Mouse (Mus musculus): ENCODE data around the gene Ctsf. TPM values are rescaled to one million over a fixed set of nuclear protein-coding genes. Genes with fewer than 3 reads are reported as not detected.

Ctsf gene
- polyA plus RNA-seq, 1 experiment from 2014 or later = 34.1 TPM

DNA sequence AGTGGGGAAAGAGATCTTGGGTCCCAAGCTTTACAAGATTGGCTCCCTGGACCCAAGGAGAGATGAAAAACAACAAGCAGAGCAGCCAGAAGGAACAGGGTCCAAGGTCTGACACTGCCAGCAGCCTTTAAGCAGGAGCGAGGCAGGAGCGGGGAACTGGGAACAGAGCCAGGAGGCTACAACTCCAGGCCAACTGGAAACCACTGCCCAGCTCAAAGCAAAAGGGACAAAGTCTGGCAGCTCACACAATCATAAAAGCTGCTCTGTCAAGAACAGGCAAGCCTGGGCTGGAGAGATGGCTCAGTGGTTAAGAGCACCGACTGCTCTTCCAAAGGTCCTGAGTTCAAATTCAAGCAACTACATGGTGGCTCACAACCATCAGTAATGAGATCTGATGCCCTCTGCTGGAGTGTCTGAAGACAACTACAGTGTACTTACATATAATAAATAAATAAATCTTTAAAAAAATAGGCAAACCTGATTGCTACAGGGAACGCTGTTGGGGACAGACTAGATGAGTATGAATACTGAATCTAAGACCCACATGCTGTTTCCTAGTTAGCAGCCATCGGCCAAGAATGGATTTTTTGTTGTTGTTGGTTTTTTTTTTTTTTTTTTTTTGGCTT, 34.1 kb upstream of the Ctsf start:
- H3K27me3 ChIP-seq (ENCODE audit: control insufficient read depth, insufficient read depth, low read length) = no peaks in the 10 kb centered on the region
- WGBS = 54% methylated on average over 5 of the region's 5 CpGs
- H3K4me3 ChIP-seq (replicated peaks; ENCODE audit: low read length) = no peak overlapping the region
- peaks cover 6% of the 10 kb centered on the region; the same call in 1 of the 2 replicates for H3K4me1 ChIP-seq (ENCODE audit: control insufficient read depth, insufficient read depth, low read length)
- peaks cover 4% of the 10 kb centered on the region for H3K36me3 ChIP-seq (ENCODE audit: control insufficient read depth, insufficient read depth, low read length)
- ATAC-seq (ENCODE audit: insufficient read depth, low FRiP score) = peak; percentile 85; the same call in 1 of the 2 replicates
- H3K9ac ChIP-seq (ENCODE audit: low read length) = no peak overlapping the region
- no peak overlapping the region for H3K27ac ChIP-seq (ENCODE audit: low read length)
- H3K9me3 ChIP-seq (replicated peaks; ENCODE audit: control insufficient read depth, low read length) = no peaks in the 10 kb centered on the region
- no peak overlapping the region for H3K4me2 ChIP-seq (ENCODE audit: low read depth, low read length)

DNA sequence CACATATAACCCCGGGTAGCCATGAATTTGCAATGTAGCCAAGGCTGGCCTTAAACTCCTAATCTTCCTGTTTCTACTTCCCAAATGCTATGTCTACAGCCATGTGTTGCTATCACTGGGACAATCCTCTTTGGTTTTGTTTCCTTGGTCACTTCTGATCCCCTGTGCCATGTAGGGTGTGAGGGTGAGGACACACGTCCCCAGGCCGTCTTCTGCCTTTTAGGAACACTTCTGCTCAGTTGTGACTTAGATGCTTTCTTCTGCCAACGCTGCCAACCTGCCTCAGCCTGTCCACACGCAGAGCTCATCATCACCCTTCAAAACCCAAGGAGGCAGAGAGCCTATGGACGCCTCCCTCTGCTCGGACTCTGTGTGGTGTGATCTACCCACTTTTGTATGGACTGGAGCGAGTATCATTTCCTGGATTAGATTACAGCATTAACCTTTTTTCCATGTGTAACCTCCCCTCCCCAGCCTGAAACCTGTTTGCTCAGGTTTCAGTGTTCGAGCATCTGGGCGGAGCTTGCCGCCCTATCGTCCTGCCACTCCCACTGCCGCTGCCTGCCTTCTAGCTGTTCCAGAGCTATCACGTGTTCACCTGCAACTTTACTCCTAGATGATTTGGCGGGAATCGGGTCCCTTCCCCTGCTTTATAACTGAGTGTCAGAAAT, 26.4 kb upstream of the Ctsf start:
- peak overlapping the region; percentile 22 for H3K27ac ChIP-seq (ENCODE audit: low read length)
- peaks cover 4% of the 10 kb centered on the region for H3K36me3 ChIP-seq (ENCODE audit: control insufficient read depth, insufficient read depth, low read length)
- H3K9me3 ChIP-seq (replicated peaks; ENCODE audit: control insufficient read depth, low read length) = no peaks in the 10 kb centered on the region
- H3K27me3 ChIP-seq (ENCODE audit: control insufficient read depth, insufficient read depth, low read length) = no peaks in the 10 kb centered on the region
- 46% methylated on average over 16 of the region's 16 CpGs for WGBS
- H3K4me1 ChIP-seq (ENCODE audit: control insufficient read depth, insufficient read depth, low read length) = 0 out of 2 replicates have a peak, but pooled peaks cover 3% of the 10 kb centered on the region
- no peak overlapping the region for H3K4me3 ChIP-seq (replicated peaks; ENCODE audit: low read length)
- ATAC-seq (ENCODE audit: insufficient read depth, low FRiP score) = peak; percentile 83
- H3K4me2 ChIP-seq (ENCODE audit: low read depth, low read length) = no peak overlapping the region
- no peak overlapping the region for H3K9ac ChIP-seq (ENCODE audit: low read length)

DNA sequence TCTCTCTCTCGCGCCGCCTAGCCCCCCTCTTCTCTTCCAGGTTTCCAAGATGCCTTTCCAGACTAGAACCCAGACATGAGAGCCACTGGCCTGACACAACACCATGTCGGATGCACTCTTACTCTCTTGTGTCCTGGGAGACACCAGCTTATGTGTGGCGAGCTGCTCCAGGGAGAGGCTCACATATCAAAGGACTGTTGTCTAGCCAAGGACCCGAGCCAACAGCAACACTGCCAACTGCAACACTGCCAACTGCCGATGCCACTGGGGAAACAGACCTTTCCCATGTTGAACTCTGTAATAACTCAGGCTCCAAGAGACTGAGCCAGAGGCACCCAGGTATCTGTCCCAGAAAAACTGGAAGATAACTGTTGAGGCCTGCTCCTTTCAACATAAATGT, 25.8 kb upstream of the Ctsf start:
- ATAC-seq (ENCODE audit: insufficient read depth, low FRiP score) = no peak
- H3K27ac ChIP-seq (ENCODE audit: low read length) = peak overlapping the region; percentile 19; the same call in 1 of the 2 replicates
- H3K9me3 ChIP-seq (replicated peaks; ENCODE audit: control insufficient read depth, low read length) = no peaks in the 10 kb centered on the region
- H3K27me3 ChIP-seq (ENCODE audit: control insufficient read depth, insufficient read depth, low read length) = no peaks in the 10 kb centered on the region
- 59% methylated on average over 7 of the region's 7 CpGs for WGBS
- 0 out of 2 replicates have a peak, but pooled peaks cover 3% of the 10 kb centered on the region for H3K4me1 ChIP-seq (ENCODE audit: control insufficient read depth, insufficient read depth, low read length)
- H3K4me3 ChIP-seq (replicated peaks; ENCODE audit: low read length) = no peak overlapping the region
- peaks cover 4% of the 10 kb centered on the region for H3K36me3 ChIP-seq (ENCODE audit: control insufficient read depth, insufficient read depth, low read length)
- no peak overlapping the region for H3K9ac ChIP-seq (ENCODE audit: low read length)
- H3K4me2 ChIP-seq (ENCODE audit: low read depth, low read length) = no peak overlapping the region

DNA sequence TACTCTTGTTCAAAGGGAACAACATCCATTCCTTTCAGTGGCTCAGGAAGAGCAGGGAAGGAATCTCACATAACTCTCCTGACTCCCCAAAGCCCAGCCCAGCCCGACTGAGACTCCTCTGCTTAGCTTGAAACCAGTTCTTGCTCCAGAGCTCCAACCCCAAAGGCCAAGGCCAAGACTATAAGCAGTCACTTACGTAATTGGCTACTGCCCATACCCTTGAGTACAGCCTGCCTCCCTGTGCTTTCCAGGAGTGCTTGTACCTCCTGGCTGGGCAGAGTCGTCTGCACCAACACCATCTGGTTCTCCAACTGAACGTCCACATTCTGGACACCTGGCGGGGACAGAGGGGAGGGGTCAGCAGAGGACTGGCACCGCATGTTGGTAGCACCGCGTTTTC, 21.0 kb upstream of the Ctsf start:
- no peak overlapping the region for H3K4me3 ChIP-seq (replicated peaks; ENCODE audit: low read length)
- no peak overlapping the region for H3K4me2 ChIP-seq (ENCODE audit: low read depth, low read length)
- H3K9ac ChIP-seq (ENCODE audit: low read length) = no peak overlapping the region
- H3K27ac ChIP-seq (ENCODE audit: low read length) = no peak overlapping the region
- peaks cover 9% of the 10 kb centered on the region for H3K4me1 ChIP-seq (ENCODE audit: control insufficient read depth, insufficient read depth, low read length)
- H3K27me3 ChIP-seq (ENCODE audit: control insufficient read depth, insufficient read depth, low read length) = no peaks in the 10 kb centered on the region
- H3K36me3 ChIP-seq (ENCODE audit: control insufficient read depth, insufficient read depth, low read length) = no peaks in the 10 kb centered on the region
- WGBS = 85% methylated on average over 8 of the region's 8 CpGs
- no peaks in the 10 kb centered on the region for H3K9me3 ChIP-seq (replicated peaks; ENCODE audit: control insufficient read depth, low read length)
- ATAC-seq (ENCODE audit: insufficient read depth, low FRiP score) = no peak

DNA sequence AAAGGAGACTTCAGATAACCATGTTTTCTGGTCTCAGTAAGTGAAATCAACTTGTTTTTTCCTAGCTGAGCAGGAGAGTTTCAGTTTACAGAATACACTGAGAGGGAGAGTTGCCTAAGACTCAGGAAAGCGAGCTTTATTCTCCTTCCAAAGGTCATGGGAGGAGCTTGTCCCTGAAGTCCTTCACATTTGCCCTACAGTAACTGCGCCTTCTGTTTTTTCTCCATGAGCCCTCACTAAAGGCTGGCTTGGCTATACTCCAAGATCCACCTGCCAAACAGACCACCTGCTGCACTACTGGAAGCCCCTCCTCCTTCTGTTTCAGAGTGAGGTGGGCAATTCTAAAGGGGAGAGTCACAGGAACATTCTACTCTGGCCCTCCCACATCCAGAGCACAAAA, 18.8 kb upstream of the Ctsf start:
- H3K9me3 ChIP-seq (replicated peaks; ENCODE audit: control insufficient read depth, low read length) = no peaks in the 10 kb centered on the region
- WGBS = 66% methylated on average over 2 of the region's 2 CpGs
- peaks cover 12% of the 10 kb centered on the region for H3K27me3 ChIP-seq (ENCODE audit: control insufficient read depth, insufficient read depth, low read length)
- no peak overlapping the region for H3K27ac ChIP-seq (ENCODE audit: low read length)
- no peak overlapping the region for H3K4me2 ChIP-seq (ENCODE audit: low read depth, low read length)
- no peak for ATAC-seq (ENCODE audit: insufficient read depth, low FRiP score)
- H3K9ac ChIP-seq (ENCODE audit: low read length) = no peak overlapping the region
- H3K4me3 ChIP-seq (replicated peaks; ENCODE audit: low read length) = no peak overlapping the region
- H3K36me3 ChIP-seq (ENCODE audit: control insufficient read depth, insufficient read depth, low read length) = no peaks in the 10 kb centered on the region
- peaks cover 12% of the 10 kb centered on the region for H3K4me1 ChIP-seq (ENCODE audit: control insufficient read depth, insufficient read depth, low read length)

DNA sequence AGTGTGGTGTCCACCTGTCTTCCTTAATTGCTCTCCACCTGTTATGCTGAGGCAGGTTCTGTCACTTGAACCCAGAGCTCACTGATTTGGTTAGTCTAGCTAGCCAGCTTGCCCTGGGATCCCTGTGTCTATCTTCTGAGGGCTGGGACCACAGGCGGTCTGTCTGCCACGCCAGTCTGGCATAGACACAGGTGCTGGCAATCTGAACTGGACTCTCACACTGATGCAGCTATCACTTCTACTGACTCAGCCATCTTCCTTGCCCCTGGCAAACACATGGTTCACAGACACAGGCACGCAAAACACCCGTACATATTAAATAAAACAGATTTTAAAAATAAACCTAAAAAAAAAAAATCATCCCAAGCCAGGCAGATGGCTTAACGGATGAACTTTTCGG, 17.9 kb upstream of the Ctsf start:
- WGBS = 91% methylated on average over 6 of the region's 6 CpGs
- H3K4me1 ChIP-seq (ENCODE audit: control insufficient read depth, insufficient read depth, low read length) = peaks cover 12% of the 10 kb centered on the region
- ATAC-seq (ENCODE audit: insufficient read depth, low FRiP score) = no peak
- no peaks in the 10 kb centered on the region for H3K9me3 ChIP-seq (replicated peaks; ENCODE audit: control insufficient read depth, low read length)
- no peak overlapping the region for H3K9ac ChIP-seq (ENCODE audit: low read length)
- no peak overlapping the region for H3K4me3 ChIP-seq (replicated peaks; ENCODE audit: low read length)
- no peak overlapping the region for H3K4me2 ChIP-seq (ENCODE audit: low read depth, low read length)
- H3K27ac ChIP-seq (ENCODE audit: low read length) = no peak overlapping the region
- no peaks in the 10 kb centered on the region for H3K36me3 ChIP-seq (ENCODE audit: control insufficient read depth, insufficient read depth, low read length)
- peaks cover 17% of the 10 kb centered on the region for H3K27me3 ChIP-seq (ENCODE audit: control insufficient read depth, insufficient read depth, low read length)

DNA sequence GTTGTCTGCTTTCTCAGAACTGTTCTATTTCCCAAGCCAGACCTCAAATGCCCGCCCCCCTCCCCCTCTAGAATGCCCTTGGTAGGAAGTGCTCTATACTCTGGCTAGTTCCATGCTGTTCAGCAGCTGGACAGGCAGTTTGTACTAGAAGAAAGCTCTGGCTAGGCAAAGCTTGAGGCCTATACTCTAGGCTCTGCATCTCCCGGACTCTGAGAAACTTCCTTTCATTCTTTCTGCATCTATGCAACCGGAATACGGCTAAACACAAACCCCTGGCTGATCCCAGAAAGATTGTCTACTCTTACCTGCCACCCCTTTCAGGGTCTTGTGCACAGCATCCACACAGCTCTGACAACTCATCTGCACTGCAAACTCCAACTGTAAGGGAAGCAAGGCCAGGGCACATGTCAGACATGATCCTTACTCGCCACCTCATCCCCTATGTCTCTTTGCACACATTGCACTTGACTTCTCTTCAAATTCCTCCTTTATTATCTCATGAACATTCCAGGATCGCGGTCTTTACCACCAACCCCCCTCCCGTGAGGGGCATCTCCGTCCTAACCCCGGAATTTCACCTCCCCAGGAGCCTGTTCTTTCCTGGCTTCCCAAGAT, 16.3 kb upstream of the Ctsf start:
- peaks cover 17% of the 10 kb centered on the region for H3K27me3 ChIP-seq (ENCODE audit: control insufficient read depth, insufficient read depth, low read length)
- WGBS = 26% methylated on average over 10 of the region's 10 CpGs
- peak overlapping the region; percentile 69 for H3K4me3 ChIP-seq (replicated peaks; ENCODE audit: low read length)

DNA sequence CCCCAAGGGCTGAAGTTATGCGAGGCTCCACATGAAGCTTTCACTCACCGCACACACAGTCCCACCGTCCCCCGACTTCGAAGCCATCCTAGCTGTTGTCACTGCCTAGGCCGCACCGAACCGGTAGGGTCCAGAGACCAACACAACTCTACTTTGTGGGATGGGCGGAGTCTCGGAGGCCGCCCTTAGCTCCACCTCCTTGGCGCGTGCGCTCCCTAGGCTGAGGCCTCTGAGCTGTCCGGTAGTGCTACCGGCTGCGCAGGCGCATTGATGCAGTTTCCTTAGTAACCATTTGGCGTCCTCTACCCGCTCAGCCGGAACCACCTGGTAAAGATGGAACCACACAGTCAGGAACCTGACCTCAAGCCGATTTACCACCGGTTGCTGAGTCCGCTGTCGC, 15.8 kb upstream of the Ctsf start, which contains the start of the genes Ccs and Ccdc87:
Ccs (minus strand) TSS at position 184 of the 400 bp plus-strand sequence.
Ccdc87 (plus strand) TSS at position 218 of the 400 bp plus-strand sequence.
- H3K4me2 ChIP-seq (ENCODE audit: low read depth, low read length) = peak within 1 kb of the TSS; percentile 95
- ATAC-seq (ENCODE audit: insufficient read depth, low FRiP score) = peak; percentile 98
- H3K9me3 ChIP-seq (replicated peaks; ENCODE audit: control insufficient read depth, low read length) = no peaks in the 10 kb centered on the region
- H3K36me3 ChIP-seq (ENCODE audit: control insufficient read depth, insufficient read depth, low read length) = no peaks in the 10 kb centered on the region
- WGBS = under 1% methylated on average over 25 of the region's 25 CpGs
- H3K4me1 ChIP-seq (ENCODE audit: control insufficient read depth, insufficient read depth, low read length) = peaks cover 12% of the 10 kb centered on the region
- H3K27ac ChIP-seq (ENCODE audit: low read length) = peak within 1 kb of the TSS; percentile 61; the same call in 1 of the 2 replicates
- peak within 1 kb of the TSS; percentile 86 for H3K9ac ChIP-seq (ENCODE audit: low read length)
- H3K4me3 ChIP-seq (replicated peaks; ENCODE audit: low read length) = peak within 1 kb of the TSS; percentile 69
- H3K27me3 ChIP-seq (ENCODE audit: control insufficient read depth, insufficient read depth, low read length) = peaks cover 17% of the 10 kb centered on the region

More for the DNA sequence above, 16.3 kb upstream of the Ctsf start:
- H3K4me1 ChIP-seq (ENCODE audit: control insufficient read depth, insufficient read depth, low read length) = peaks cover 12% of the 10 kb centered on the region
- H3K9me3 ChIP-seq (replicated peaks; ENCODE audit: control insufficient read depth, low read length) = no peaks in the 10 kb centered on the region
- H3K4me2 ChIP-seq (ENCODE audit: low read depth, low read length) = peak overlapping the region; percentile 95
- 0 out of 2 replicates have a peak, but pooled peaks have one; percentile 4 for ATAC-seq (ENCODE audit: insufficient read depth, low FRiP score)
- peak overlapping the region; percentile 86 for H3K9ac ChIP-seq (ENCODE audit: low read length)
- H3K27ac ChIP-seq (ENCODE audit: low read length) = peak overlapping the region; percentile 61; the same call in 1 of the 2 replicates
- no peaks in the 10 kb centered on the region for H3K36me3 ChIP-seq (ENCODE audit: control insufficient read depth, insufficient read depth, low read length)

DNA sequence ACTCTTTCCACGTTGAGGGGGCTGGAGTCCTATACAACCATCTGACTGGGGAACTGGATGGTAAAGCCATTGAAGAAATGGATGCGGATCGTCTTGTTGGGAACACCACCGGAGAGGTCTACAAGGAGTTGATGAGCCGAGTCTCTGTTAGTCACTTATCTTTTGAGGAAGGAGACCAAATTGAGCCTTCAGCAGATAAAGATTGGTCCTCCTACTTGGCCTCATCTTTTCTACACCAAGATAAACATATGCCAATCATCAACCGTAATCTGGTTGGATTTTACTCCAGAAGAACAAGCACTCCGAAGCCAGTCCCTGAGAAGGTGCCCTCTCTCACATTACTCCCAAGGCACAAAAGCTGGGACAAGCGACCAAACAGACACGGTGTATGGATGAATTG, 14.1 kb upstream of the Ctsf start:
- peaks cover 12% of the 10 kb centered on the region for H3K4me1 ChIP-seq (ENCODE audit: control insufficient read depth, insufficient read depth, low read length)
- H3K27ac ChIP-seq (ENCODE audit: low read length) = no peak overlapping the region
- H3K27me3 ChIP-seq (ENCODE audit: control insufficient read depth, insufficient read depth, low read length) = peaks cover 17% of the 10 kb centered on the region
- ATAC-seq (ENCODE audit: insufficient read depth, low FRiP score) = no peak
- H3K9me3 ChIP-seq (replicated peaks; ENCODE audit: control insufficient read depth, low read length) = no peaks in the 10 kb centered on the region
- no peaks in the 10 kb centered on the region for H3K36me3 ChIP-seq (ENCODE audit: control insufficient read depth, insufficient read depth, low read length)
- H3K9ac ChIP-seq (ENCODE audit: low read length) = no peak overlapping the region
- 81% methylated on average over 9 of the region's 9 CpGs for WGBS
- H3K4me3 ChIP-seq (replicated peaks; ENCODE audit: low read length) = no peak overlapping the region
- H3K4me2 ChIP-seq (ENCODE audit: low read depth, low read length) = no peak overlapping the region

Data from stomach, embryonic 16.5 days (tissue).